Mouse (Mus musculus) small intestine, adult 2 months (tissue): ENCODE data around the gene Tuba1b.
"Not testable (repeated sequence)": the region's sequence is repeated elsewhere in the genome, so short reads cannot be mapped to it uniquely, and the experiment has no call there.

Source experiments
- CTCF ChIP-seq: fragments of 200-500 bp; IDR thresholded peaks from 2 replicates; pipeline ENCODE4 v1.5.1; 2012; ENCODE audit warnings: low read depth, mild to moderate bottlenecking, control low read depth, inconsistent platforms, low read length, moderate library complexity, mixed read lengths; ENCODE audit not compliant: insufficient replicate concordance, insufficient read length; ENCODE audit errors: extremely low read depth
- POLR2A ChIP-seq: fragments of 200-500 bp; IDR thresholded peaks from 2 replicates; pipeline ENCODE4 v1.6.1; 2012; ENCODE audit warnings: low read depth, mild to moderate bottlenecking, control low read depth, inconsistent platforms, low read length, moderate library complexity

DNA sequence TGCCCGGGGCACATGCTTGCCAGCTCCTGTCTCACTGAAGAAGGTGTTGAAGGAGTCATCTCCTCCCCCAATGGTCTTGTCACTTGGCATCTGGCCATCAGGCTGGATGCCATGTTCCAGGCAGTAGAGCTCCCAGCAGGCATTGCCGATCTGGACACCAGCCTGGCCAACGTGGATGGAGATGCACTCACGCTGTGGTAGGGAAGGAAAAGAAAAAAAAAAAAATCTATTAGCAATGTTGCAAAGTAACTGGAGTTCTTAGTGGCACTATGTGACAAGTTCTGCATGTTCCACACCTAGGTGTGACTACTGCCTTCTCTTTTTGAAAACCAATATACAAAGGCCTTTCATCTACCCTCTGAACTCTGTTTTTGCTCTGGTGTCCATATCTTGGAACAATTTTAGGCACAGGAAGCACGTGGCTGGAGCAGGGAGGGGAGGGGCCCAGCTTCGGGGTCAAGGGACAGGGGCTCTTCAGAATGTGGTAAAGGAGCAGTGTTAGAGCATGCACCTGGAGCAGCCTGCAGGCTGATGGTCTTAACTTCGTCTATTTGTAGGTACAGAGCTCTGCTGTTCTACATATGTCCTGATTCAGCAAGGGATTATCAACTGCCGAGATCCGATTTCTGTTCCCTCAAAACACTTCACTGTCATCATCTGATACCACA, 1.2 kb downstream of the Tuba1b start:
- TF ChIP-seq POLR2A, CTCF: not testable (repeated sequence)
